Mouse (Mus musculus) layer of hippocampus, postnatal 10 days (tissue): Measurements from ENCODE around the gene Dnaic2. TPM values are rescaled to one million over a fixed set of nuclear protein-coding genes. Genes with fewer than 3 reads are reported as not detected.

Source experiments
- DNase-seq, 2 experiments: peaks; one replicate each; pipeline ENCODE4 v3.0.0; 2021; ENCODE audit warnings: low spot score in 2 of 2
- total RNA-seq, 2 experiments: library from RNA; stranded (reverse); gene quantifications; 2 replicates each; pipeline ENCODE4 v1.2.3; 2021

Dnaic2 gene
- total RNA-seq, 2 experiments from 2014 or later = 1.2 to 2.4 TPM

- no peak for DNase-seq
Measured at GRCm38 (mm10) chr11:114741451-114741850, 14.2 kb downstream of the Dnaic2 start.

DNA sequence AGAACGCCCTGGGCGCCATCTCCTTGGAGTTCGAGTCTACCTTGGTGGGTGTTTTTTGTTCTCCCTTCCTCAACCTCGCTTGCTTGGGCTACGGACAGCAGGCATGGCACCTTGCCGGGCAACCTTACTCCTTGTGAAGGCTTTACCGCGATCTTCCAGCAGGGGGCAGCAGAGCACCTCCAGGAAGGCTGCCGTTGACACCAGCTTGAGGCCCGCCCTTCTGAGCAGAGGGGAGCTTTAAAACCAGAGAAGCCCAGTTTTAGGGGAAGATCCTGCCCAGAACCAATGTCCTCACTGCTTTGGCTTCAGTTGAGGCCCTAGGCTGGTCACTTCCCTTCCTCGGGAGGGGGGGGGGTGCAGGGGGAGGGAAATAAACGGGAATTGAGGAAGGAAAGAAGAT lies 17.9 kb downstream of the Dnaic2 start:
- DNase-seq = peak; percentile 98 to 99

DNA sequence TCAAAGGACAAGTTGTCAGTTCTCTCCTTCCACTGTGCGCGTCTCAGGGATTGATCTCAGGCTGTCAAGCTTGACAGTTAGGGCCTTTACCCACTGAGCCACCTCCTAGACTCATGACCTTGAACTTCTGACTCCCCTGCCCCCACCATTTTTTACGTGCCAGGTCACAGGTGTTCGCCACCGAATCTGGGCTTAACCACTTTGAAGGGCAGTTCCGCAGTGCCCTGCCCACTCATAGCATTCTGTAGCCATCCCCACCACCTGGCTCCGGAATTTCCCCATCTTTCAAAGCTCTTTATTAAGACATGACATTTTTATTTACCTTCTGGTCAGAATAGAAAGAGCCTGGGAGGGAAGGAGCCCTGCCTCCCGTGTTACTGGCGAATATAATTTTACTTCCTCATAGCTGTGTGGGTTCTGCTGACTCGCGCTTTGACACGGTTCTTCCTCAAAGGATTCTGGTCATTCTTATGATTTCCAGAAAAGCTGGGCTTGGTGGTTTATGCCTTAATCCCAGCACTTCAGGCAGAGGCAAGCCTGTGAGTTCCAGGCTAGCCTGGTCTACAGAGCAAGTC lies 20.4 kb downstream of the Dnaic2 start:
- no peak for DNase-seq

- peak; percentile 25 to 48 for DNase-seq
Measured at GRCm38 (mm10) chr11:114764820-114765818, 37.9 kb downstream of the Dnaic2 start, which contains the start of gene Kif19a. Gene Kif19a (plus strand): TSS chr11:114765388.

DNA sequence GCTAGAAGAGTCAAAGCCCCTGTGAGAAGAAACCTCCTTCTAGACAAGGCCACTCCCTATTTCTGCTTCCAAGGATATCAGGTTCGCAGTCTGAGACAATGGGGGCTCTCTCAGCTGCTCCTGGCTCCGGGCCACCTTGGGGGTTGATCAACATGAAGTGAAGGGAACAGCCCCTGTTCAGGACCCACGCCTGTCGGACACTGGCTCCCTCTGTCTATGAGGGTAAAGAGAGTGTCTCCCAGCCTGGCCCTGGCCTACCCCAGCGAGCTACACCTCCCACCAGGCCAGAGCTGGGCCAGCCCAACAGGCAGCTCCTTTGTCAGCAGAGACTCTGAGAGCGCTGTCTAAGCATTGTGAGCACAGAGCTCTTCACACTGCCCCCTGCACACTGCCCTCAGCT lies 42.7 kb downstream of the Dnaic2 start:
- DNase-seq = no peak

- DNase-seq = no peak
Measured at GRCm38 (mm10) chr11:114771896-114772295, 44.7 kb downstream of the Dnaic2 start.

GRCm38 (mm10) chr11:114780076-114780475 lies 52.9 kb downstream of the Dnaic2 start:
- DNase-seq = no peak

DNA sequence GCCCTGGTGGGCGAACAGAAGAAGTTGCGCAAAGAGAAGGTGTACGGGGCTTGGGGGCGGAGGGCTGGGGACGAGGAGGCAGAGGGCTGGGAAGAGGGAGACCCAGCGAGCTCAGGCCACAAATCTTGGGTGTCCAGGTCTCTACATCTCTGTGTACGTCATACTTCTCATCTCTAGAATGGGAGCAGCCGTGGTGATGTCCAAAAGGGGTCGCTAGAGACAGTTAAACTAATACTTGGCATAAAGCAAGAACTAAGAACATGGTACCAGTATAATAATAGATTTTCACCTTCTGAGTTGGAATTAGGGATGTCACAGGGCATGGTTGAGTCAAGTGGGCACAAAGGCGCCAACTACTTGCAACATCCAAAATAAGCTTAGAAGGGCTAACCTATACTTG lies 58.7 kb downstream of the Dnaic2 start:
- no peak for DNase-seq

GRCm38 (mm10) chr11:114786326-114786725 lies 59.1 kb downstream of the Dnaic2 start:
- peak; percentile 28 to 51 for DNase-seq

GRCm38 (mm10) chr11:114787611-114788010 lies 60.4 kb downstream of the Dnaic2 start:
- no peak for DNase-seq

GRCm38 (mm10) chr11:114789061-114789714 lies 62.0 kb downstream of the Dnaic2 start:
- DNase-seq = peak; percentile 93 to 94

DNA sequence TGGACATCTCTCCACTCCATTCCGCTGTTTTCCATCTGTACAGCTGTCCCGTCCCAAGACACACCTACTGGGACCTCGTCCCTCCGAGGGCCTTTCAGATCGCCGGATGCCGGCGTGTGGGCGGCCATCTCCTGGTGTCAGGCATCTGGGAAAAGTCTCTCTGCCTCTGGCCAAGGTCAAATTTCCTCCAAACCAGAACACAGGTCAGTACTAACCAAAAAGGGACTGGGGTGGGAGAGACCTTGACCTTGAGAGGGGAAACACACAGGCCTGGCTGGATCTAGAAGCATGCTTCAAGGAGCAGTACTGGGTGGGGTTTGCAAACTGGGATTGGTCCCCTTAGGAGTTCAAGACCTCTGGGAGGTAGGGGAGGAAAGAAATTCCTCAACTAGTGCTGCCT lies 62.5 kb downstream of the Dnaic2 start:
- DNase-seq = no peak

DNA sequence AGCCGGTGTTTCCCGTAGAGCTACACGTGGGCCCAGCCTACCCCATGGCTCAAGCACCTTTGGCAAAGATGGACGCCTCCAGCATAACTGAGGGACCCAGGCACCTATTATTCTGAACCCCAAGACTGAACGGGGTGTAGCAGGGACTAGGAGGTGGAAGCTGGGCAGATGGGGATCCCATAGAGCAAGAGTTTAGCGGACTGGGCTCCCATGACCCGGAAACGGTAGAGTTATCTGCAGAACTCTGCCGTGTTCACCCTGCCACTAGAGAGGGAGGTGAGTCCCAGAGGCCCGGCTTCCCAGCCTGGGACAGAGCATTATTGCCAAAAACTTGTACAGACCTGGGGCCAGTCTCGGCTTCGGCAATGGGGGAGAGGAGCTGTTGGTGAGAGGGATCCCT lies 63.0 kb downstream of the Dnaic2 start:
- no peak for DNase-seq

DNA sequence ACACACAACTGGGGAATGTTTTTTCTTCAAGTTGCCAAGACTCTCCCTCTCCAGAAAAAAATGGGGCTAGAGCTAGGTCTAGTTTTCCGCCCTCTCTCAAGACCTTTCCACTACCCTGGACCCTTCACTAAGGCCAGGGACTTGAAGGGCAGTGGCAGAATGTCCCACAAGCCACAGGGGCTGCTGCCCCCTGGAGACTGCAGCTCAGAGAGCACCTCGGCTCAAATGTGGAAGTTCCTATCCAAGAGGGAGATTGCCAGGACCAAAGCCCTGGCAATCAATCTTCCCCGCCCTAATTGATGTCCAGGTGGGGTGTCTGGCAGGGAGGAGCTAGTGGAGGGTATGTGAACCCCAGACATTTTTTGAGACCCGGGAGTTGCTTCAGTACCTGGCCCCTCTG lies 63.6 kb downstream of the Dnaic2 start:
- DNase-seq = no peak

DNA sequence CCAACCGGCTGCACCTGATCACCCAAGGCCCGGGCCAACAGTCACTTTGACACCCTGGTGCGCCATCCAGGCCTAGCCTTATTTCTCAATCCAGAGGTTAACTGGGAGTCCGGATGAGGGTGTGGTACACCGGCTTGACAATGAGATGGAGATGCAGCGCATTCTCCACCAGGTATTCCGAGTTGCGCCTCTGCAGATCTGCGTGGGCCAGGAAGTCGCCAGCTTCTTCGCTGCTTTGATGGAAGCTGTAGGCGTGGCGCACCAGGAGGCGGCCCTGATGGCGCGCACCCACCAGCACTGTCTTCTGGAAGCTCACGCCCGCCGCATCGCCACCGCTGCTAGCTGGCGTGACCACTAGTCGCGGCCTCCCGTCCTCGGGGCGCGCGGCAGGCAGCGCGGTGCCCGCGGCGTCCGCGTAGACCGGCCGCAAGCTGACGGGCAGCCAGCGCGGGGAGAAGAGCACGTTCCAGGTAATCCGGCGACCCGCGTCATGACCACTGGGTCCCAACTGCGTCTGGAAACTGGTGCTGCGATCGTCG lies 64.2 kb downstream of the Dnaic2 start:
- DNase-seq = no peak

- peak in 1 of 2 experiments; percentile 73 for DNase-seq
Measured at GRCm38 (mm10) chr11:114791891-114792411, 64.7 kb downstream of the Dnaic2 start.

DNA sequence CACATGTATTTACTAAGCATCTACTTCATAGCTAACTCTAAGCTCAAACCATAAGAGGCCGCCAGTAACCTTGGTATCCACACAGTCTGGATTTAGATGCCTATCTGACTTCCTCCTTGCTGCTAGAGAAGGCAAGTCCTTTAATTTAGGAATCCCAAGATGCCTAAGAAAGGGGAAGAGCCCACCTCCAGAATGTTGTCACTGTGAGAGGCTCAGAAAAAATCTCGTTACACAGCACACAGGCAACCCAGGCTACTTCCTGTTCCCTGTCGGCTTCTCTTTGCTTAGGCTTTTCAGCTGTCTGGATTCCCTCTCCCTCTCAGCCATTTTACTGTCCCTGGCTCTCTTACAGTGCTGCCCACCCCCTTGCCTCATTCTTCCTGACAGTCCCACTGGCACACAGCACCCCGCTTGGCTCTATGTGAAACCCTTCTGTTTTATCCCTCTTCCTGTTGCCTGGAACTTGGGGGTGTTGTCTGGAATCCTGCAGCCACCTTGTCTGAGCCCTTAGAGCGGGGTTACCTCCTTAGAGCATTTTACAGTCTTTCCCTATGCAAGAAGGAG lies 65.8 kb downstream of the Dnaic2 start:
- peak in 1 of 2 experiments; percentile 65 for DNase-seq

- DNase-seq = peak in 1 of 2 experiments; percentile 54
Measured at GRCm38 (mm10) chr11:114793868-114794545, 66.8 kb downstream of the Dnaic2 start.

GRCm38 (mm10) chr11:114794691-114795090 lies 67.5 kb downstream of the Dnaic2 start:
- peak in 1 of 2 experiments; percentile 50 for DNase-seq

GRCm38 (mm10) chr11:114795231-114795746 lies 68.1 kb downstream of the Dnaic2 start:
- peak; percentile 95 to 96 for DNase-seq
